Mouse (Mus musculus) heart, embryonic 16.5 days (tissue): ENCODE results near the gene Vmn2r84. TPM values are rescaled to one million over a fixed set of nuclear protein-coding genes. Genes with fewer than 3 reads are reported as not detected.

Source experiments
- ATAC-seq: fragments of 200-750 bp; cut with Nextera tagmentation; replicated peaks from 2 replicates; pipeline ENCODE4 v1.8.0; 2017; ENCODE audit warnings: moderate number of reproducible peaks; ENCODE audit not compliant: insufficient read depth, low FRiP score; ENCODE audit errors: extremely low read depth
- H3K27ac ChIP-seq: fragments of 300-500 bp; sonication (generic); 2 replicates; pipeline ENCODE4 v1.5.1; 2014; ENCODE audit warnings: mild to moderate bottlenecking, low read length, control low read depth, moderate library complexity
- H3K27me3 ChIP-seq: fragments of 300-500 bp; sonication (generic); 2 replicates; pipeline ENCODE4 v1.6.1; 2014; ENCODE audit warnings: low read length, mixed read lengths; ENCODE audit not compliant: control insufficient read depth, insufficient read depth
- H3K36me3 ChIP-seq: fragments of 300-500 bp; sonication (generic); 2 replicates; pipeline ENCODE4 v1.6.1; 2014; ENCODE audit not compliant: control insufficient read depth, insufficient read depth
- H3K4me1 ChIP-seq: fragments of 300-500 bp; sonication (generic); 2 replicates; pipeline ENCODE4 v1.6.1; 2014; ENCODE audit warnings: low read length, mixed read lengths; ENCODE audit not compliant: control insufficient read depth, insufficient read depth
- H3K4me2 ChIP-seq: fragments of 300-500 bp; sonication (generic); 2 replicates; pipeline ENCODE4 v1.6.1; 2014; ENCODE audit warnings: low read depth, mild to moderate bottlenecking, control low read depth, low read length
- H3K4me3 ChIP-seq: fragments of 300-500 bp; sonication (generic); 2 replicates; pipeline ENCODE4 v1.5.1; 2014; ENCODE audit warnings: mild to moderate bottlenecking, control low read depth, low read length
- H3K9ac ChIP-seq: fragments of 300-500 bp; sonication (generic); 2 replicates; pipeline ENCODE4 v1.6.1; 2014; ENCODE audit warnings: low read length, control low read depth
- H3K9me3 ChIP-seq: fragments of 300-500 bp; sonication (generic); replicated peaks from 2 replicates; pipeline ENCODE4 v1.6.1; 2016; ENCODE audit warnings: low read length; ENCODE audit not compliant: control insufficient read depth
- WGBS: fragments of 180-500 bp; shearing (Covaris S2); extraction: QIAGEN DNeasy Blood & Tissue Kit; methylation state at CpG from one replicate; pipeline ENCODE4 v1.1.7; 2014; 5-methylcytosine and 5-hydroxymethylcytosine counted together
- polyA plus RNA-seq: library from polyadenylated mRNA; unstranded; fragments of >200 nt; fragmentation: Nextera tagmentation; extraction: Ambion mirVana; gene quantifications from 2 replicates; pipeline ENCODE4 v1.2.1, GENCODE M21; 2015

The Vmn2r84 gene
- polyA plus RNA-seq, 1 experiment from 2014 or later, result 0.03 TPM

GRCm38 (mm10) chr10:130336385-130336784 lies 57.7 kb downstream of the Vmn2r84 start:
- no peaks in the 10 kb centered on the region for H3K27me3 ChIP-seq
- H3K4me2 ChIP-seq, result no peak overlapping the region
- no peaks in the 10 kb centered on the region for H3K9me3 ChIP-seq
- H3K27ac ChIP-seq, result no peak overlapping the region
- H3K4me1 ChIP-seq, result no peaks in the 10 kb centered on the region
- no peak overlapping the region for H3K4me3 ChIP-seq
- ATAC-seq, result no peak
- no peak overlapping the region for H3K9ac ChIP-seq
- WGBS, result 60% methylated on average over 1 of the region's 1 CpGs
- no peaks in the 10 kb centered on the region for H3K36me3 ChIP-seq

- Histone ChIP-seq H3K4me2 (no peak overlapping the region), H3K4me3 (no peak overlapping the region), H3K9me3 (no peaks in the 10 kb centered on the region), H3K27me3 (no peaks in the 10 kb centered on the region), H3K27ac (no peak overlapping the region), H3K4me1 (no peaks in the 10 kb centered on the region), H3K36me3 (no peaks in the 10 kb centered on the region), H3K9ac (no peak overlapping the region)
- WGBS, result 70% methylated on average over 1 of the region's 1 CpGs
- no peak for ATAC-seq
These were observed 63.4 kb downstream of the Vmn2r84 start for GRCm38 (mm10) chr10:130330711-130331110.

Other genes with a start within 250 kb of the Vmn2r84 start
- not detected in 2 replicates for gene Olfr825, start 227.6 kb downstream of the Vmn2r84 start, polyA plus RNA-seq
- gene Olfr826, start 210.1 kb downstream of the Vmn2r84 start, polyA plus RNA-seq, result not detected in 2 replicates
- not detected in 2 replicates for gene Olfr827, start 179.9 kb downstream of the Vmn2r84 start, polyA plus RNA-seq
- not detected in 2 replicates for gene Neurod4, start 114.1 kb downstream of the Vmn2r84 start, polyA plus RNA-seq
- gene Tespa1, start 71.5 kb downstream of the Vmn2r84 start, polyA plus RNA-seq, result 2.7 and 8.1 TPM in 2 replicates
- not detected in 2 replicates for gene Vmn2r85, start 35.4 kb upstream of the Vmn2r84 start, polyA plus RNA-seq
- gene Vmn2r86, start 61.7 kb upstream of the Vmn2r84 start, polyA plus RNA-seq, result not detected in 2 replicates
- not detected in 2 replicates for gene Vmn2r87, start 103.1 kb upstream of the Vmn2r84 start, polyA plus RNA-seq